Mouse (Mus musculus) lung, postnatal 4 days (tissue): Measurements from ENCODE around the gene Alyref.

Source experiments
- DNase-seq, 2 experiments: peaks; one replicate each; pipeline ENCODE4 v3.0.0; 2021

Gene Alyref

DNA sequence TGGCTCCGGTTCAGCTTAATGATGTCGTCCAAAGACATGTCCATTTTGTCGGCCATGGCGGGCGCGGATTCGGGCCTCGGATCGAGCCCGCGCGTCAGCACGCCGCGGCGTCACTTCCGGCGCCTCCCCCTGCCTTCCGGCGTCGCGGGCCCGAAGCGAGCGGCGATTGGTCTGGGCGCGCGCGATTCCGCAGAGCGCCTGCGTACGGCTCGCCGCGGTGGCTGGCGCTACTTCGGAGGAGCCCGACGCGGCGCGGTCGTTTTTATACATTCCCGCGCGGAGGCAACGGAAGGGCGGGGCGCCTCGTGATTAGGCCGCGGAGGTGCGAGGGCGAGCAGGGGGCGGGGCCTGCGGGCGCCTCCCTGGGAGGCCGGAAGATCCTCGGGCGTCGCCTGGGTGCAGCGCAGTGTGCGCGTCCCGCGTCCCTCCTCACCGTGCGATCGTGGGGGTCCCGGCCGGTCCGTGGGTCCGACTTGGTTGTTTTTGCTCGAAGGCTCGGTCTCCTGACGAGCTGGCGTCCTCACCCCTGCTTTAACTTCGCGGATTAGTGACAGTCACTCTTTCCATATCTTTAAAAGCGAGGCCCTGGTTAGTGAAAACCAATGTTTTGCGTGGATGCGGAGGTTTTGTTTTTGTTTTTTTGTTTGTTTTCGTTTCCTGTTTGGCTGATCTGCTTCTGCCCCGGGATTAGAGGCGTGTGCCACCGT lies at the start of gene Alyref, which contains the start of gene Anapc11:
Gene Alyref, minus strand, starts transcription at position 83 of the 707 bp plus-strand sequence.
Gene Anapc11, plus strand, starts transcription at position 139 of the 707 bp plus-strand sequence.
- DNase-seq, result peak; percentile 95 to 98

DNA sequence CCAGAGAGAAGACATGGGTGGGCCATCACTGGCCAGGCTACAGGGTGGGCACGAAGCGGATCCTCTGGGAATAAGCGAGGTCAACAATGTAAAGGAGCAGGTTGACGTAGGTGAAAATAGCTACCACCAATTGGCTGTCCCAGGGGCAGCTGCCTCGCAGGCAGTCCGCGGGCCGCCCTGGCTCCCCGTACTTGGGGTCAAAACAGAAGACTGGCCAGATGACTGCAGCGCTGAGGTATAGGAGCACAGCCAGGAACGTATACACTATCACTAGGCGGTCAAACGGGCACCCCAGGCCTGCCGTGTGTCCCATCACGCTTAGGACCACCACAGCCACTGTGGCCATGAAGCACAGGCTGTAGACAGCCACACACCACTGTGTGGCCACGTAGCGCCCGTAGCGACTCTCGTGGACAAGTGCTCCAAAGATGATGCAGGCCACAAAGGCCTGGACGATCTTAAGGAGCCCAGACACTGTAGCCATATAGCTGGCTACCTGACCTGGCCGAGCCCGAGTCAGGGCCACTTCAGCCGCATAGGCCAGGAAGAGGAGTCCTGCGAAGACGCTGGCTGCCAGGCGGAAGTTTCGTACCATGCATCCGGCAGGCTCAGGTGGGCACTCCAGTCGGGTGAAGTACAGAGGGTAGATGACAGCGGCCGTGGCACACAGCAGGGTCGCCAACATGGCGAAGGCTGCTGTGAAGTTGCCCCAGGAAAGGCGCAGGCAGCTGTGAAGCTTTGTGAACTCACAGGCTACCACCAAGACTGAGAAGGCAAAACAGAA lies 49.1 kb upstream of the Alyref start:
- DNase-seq, result no peak

DNA sequence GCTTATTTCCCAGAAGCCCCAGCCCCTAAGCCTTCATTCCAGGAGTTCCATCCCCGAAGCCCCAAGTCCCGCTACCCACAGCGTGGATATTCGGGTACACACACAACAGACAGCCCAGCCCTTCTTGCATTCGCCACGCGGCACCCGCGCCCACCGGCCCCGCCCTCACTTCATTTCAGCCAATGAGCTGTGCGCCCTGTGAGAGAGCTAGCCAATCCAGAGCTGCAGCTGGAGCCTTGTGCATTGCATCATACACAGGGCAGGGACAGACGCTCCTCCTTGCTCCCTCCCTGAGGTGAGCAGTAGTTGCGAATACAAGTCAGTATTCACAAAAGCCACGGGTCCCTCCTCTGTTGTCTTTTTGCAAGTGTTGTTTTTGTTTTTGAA lies 45.4 kb upstream of the Alyref start, which contains the start of gene Pycr1:
Gene Pycr1, minus strand, starts transcription at position 169 of the 387 bp plus-strand sequence.
- peak; percentile 94 to 95 for DNase-seq

DNA sequence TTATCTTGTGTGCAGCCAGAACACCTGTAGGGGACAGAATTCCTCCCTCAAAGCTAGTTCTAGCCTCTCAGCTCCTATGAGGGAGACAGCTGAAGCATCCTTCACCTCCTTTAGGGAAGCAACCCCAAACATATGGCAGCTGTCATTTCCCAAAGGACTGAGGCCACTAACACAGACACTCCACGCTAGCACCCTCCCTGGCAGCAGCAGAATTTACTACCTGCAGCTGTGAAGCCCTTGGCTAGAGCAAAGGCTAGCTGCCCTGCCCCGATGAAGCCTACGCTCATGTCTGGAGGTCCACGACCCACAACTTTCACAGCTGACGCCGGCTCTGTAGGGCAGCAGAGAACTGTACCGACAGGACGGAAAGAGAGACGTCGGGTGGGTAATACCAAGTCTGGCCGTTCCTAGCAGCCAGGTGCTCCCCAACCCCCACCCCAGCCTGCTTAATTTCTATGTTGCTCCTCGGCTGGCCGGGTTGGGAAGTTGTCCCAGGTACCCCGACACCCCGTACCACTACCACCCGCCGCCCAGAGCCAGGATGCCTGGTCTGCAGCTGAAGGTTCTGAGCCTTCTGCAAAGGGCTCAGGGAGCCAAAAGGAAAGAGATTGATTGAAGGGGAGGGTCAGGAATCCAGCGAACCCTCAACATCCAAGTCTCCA lies 44.9 kb upstream of the Alyref start:
- DNase-seq, result no peak

DNA sequence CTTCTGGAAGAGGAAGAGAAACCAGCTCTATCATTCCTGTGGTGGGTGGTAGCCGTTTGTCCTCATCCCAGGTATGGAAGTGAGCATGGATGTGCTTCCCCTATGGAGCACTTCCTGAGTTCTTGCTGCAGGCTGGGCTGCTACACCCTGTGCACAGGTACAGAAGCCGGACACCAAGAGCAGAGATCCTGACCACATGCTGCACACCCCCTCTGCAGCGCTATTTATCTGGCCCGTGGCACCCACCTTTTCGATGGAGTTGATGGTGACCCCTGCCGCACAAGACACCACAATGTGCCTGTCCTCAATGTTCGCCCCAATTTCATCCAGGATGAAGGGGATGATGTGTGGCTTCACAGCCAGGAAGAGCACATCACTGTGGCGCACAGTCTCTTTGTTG lies 43.7 kb upstream of the Alyref start:
- peak in 1 of 2 experiments; percentile 18 for DNase-seq

DNA sequence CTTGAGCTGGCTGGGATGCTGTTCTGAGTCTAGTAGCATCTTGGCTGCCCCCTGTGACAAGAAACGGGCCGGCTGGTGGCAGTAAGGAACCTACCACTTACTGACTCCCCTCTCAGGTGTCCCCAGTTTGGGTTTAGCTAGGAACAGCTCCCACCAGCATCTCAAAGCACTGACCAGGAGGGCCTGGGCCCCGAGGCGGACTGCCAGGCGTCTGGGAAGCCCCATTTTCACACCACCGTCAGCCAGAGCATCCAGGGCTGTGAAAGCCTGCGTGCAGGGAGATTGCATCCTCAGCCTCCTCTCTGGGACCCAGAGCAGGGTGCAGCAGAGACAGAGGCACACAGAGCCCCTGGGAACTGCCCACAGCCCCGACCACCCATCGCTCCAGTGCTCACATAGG lies 43.1 kb upstream of the Alyref start:
- peak in 1 of 2 experiments; percentile 19 for DNase-seq

DNA sequence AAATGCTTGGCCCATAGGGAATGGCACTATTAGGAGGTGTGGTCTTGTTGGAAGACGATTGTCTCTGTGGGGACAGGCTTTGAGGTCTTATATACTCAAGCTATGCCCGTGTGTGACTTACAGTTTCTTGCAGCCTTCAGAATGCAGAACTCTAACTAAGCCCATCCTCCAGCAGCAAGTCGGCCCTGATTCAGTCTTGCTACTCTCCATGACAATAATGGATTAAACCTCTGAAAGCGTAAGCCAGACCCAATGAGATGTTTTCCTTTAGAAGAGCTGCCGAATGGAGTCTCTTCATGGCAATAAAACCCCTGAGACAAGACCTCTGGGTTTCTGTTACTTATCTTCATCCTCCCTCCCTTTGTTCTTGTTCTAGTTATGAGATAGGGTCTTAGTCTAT lies 36.6 kb upstream of the Alyref start:
- DNase-seq, result no peak

DNA sequence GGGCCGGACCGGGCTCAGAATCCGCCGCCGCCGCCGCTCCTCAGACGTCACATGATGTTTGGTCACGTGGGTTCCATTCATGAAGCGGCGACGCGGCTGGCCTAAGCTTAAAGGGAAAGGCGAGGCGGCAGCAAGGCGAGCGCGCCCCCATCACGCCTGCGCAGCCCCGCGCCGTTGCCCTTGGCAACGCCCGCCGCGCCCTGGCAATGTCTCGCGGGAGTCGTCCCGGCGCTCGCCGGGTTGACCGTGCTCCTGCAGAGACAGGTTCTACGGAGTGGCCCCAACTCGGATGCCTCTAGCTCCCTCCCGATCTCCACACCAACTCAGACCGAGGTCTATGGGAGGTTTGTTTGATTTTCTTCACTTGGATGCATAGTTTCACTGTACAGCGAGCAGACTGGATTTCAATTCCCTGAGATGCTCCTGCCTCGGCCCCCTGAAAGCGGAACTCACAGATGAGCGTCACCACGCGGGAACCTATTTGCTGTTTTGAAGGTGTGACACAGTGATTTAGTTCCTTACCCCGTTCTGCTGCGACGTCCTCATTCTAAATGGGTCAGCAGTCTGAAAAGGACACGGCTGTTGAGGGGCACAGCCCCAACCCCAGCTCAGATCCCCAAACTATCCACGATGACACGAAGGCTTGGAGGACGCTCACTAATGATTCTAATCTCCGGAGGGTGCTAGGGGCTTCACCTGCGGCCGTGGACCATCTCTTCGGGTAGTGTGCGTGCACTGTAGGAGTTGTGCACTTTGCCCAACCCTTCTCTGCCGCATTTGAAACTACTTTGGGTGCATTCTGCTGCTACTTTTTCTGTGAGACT lies 35.6 kb upstream of the Alyref start, which contains the start of gene Mafg:
Gene Mafg, minus strand, starts transcription at position 81 of the 824 bp plus-strand sequence.
- DNase-seq, result peak; percentile 95 to 97

DNA sequence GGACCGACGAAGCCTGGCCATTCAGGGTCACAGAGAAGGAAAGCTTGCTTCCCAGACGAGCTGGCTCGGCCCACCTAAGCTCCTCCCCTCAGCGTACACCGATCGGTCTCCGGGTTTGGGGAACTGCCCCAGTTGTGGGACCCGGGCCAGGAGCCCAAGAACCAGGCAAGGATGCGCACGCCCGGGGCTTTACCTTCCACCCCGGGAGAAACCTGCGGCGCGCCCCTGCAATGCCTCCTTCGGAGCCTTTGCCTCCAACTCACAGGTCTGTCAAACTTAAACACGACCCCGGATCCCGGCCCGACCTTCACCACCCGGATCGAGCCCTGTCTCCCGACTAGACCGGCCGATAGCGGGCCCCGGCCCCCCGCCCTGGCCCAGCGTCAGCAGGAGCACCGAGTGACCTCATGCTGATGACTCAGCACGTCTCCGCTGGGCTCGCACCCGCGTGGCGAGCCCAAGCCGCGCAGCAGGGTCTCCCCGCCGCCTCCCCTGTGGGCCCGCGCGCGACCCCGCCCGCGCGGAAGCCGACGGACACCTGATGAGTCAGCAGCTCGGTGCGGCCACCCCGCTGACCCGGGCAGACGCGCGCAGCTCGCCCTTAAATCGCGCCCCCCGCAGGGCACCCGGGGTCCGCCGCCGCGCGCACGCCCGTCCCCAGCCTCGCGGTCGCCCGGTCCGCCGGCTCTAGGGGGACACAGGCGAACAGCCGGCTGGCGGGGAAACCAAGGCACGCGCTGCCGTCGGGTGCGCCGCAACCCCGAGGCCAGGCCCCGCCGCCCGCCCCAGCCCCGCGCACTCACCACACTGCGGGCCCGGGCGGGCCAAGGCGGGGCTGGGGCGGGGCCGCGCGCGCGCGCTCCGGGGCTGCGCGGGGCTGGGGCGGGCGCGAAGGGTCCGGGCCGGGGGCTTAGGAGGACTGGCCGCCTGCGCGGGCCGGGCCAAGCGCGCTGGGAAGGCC lies 34.7 kb upstream of the Alyref start:
- peak; percentile 78 to 81 for DNase-seq

DNA sequence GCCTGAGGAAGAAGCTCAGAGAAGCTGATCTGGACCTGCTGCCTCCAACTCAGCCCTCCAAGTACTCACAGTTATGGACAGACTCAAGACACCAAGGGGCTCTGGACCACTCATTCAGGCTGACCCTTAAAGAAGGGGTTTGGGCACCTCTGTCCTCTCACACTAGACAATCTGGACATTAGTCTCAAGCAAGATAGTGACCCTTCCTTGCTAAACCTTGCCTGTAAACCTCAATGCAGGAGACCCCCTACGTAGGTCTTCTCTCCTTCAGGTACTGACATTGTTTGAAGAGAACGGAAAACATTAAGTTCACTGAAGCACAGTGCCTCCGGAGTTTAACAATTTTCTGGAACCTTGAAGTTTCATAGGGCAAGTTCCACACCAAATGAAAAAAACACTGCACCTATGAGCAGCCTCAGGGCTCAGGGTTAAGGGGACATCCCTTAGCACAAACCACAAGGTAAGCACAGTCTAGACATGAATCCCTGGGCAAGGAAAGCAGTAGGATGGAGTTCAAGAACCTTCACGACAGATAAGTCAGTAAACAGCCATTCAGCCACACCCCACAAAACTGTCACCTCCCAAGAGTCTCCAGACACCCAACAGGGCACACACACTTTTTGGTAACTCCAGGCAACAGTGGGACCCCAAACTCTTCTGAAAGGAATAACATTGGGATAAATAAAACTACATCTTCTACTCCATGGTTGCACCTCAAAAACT lies 33.7 kb upstream of the Alyref start:
- DNase-seq, result no peak

DNA sequence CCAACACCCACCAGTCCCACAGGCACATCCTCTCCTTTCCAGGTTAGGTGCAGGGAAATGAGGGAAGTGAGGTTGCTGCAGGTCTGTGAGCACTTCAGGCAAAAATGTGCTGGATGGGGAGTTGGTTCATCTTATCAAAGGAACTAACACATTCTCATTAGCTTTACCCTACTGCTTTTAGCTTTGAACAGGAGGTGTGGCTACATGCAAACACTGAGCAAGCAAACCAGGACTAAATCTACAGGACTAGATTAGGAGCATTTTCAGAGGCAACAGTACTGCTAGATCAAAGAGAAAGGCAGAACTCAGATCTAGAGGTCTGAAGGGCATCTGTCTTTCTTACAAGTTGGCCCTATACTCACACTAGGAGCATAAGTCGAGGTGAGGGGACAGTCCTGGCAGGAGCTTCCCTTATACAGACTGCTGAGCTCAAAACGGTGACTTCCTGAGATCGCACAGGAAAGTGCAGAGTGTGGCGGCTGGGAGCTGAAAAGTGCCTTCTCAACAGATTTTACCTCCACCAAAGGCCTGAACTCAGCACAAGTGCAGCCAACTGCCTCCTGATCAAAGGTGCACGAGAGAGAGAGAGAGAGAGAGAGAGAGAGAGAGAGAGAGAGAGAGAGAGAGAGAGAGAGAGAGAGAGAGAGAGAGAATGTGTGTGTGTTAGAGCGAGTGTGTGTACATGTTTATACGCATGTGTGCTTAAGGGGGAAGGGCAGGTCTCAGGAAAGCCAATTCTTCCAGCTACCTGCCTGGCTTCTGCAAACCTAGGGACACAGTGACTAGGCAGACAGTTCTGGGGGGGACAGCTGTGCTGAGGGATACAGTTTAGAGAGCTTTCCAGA lies 32.9 kb upstream of the Alyref start:
- DNase-seq, result peak in 1 of 2 experiments; percentile 17

DNA sequence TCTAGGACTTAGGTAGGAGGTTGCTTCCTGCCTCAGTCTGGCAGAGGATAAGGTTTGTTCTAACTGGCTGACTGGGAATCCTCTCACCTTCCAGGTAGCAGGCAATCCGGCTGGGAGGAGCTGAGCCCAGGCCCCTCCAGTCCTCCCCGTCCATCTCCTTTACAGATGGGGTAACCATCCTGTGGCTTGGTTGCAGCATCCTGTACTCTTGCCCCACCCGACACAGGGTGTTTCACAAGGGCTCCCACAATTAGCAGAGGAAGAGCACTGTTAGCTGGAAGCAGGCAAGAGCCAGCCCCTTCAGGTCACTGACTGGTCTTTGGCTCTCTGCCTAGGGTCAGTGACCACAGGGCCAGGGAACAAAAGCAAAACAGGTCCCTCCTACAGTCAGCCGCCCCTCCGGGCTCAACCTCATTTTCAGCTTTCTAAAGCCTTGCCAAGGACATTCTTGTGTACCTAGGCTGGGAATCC lies 32.3 kb upstream of the Alyref start:
- peak; percentile 71 to 76 for DNase-seq

DNA sequence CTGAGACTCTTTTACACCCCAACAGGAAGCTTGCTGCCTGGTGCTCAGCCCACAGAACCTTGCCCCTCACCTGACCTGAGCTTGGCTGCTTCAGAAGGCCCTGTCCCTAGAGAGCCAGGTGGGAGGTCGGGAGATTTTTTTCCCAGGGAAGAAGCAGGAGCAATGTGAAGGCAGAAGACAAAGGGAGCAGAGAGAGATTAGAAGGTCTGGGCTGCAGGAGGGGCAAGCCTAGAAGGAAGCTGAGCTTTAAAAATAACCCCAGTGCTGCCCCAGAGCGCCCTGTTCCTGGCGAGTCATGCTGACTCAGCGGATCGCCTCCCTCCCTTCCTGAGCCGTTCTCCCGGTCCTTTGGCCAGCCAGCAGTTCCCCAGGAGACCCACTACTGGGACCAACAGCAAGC lies 31.7 kb upstream of the Alyref start:
- peak; percentile 53 to 54 for DNase-seq

DNA sequence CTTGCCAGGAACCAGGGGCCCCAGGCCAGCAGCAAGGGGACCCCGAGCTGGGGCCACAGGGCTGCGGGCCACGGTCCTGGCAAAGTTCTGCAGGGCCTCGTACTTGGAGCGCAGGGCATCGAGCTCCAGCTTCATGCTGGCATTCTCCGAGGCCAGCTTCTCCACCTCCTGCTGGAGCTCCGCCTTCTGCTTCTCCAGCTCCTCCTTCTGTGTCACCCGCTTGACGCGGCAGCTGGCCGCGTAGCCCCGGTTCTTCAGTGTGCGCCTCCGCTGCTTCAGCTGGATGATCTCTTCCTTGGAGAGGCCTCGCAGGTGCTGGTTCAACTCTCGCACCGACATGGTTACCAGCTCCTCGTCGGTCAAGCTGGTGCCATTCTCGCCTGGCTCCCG lies 31.2 kb upstream of the Alyref start:
- peak; percentile 65 to 66 for DNase-seq

DNA sequence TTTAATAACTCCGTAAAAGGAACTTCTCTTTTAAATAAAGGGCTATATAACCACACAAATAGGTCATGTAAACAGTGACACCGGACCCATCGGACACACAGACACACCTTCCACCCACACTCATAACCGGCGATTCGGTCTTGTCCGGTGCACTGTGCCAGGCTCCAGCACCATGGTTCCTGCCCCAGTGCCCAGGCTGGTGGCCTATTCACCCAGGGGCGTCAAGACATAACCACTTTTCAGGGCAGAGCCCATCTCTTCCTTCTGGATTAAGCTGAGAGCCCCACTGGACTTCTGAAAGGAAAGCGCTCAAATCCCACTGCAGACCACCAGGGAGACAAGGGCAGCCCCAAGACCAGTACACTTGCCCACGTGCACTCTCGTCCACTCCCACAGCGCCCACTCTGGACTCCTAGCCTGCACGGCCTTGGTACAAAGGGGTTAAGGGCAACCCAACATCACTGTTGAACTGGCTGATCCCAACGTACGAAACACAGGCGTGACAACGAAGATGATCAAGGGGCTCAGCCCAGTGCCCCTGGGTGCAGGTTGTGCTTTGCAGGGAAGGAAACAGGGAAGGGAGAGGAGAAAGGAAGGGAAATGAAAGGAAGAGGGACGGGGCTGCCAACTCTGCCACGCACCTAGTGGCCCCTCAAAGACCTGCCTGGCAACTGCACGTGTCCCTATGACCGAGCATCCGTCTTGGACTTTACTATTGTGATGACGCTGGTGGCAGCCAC lies 30.6 kb upstream of the Alyref start:
- peak in 1 of 2 experiments; percentile 19 for DNase-seq

DNA sequence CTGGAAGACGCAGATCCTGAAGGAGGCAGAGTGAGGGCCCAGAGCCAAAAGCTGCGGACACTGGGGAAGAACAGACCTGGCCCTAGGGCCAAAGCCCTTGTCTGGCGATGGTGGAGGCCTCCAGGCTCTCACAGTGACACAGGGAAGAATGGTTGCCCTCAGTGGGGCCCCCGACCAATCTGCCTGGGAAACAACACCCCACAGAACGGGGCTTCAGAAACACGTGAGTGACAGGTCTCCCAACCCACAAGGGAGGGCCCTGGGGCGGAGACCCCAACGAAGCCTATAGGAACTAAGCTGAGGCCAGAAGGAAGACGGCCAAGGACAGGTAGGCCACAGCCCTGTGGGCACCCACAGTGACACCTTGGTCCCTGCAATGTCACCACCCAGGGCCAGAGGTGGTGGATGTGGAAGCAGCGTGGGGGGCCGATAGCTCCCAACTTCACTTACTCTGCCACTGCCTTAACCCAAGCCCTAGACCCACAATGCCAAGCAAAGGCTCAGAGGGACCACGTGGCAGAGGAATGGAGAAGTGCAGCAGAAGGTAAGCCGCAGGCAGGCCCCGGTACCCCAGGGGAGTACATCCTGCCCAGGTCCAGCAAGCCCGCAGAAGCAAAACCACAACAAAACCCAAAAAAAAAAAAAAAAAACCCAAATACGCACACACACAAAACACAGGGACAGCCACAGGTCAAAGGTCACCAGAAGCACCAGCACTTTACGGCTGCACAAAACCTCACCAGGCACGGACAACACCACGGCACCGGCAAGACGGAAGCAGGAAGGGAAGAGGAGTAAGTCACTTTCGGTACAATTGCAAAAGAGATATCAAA lies 29.5 kb upstream of the Alyref start:
- DNase-seq, result peak; percentile 48 to 58

DNA sequence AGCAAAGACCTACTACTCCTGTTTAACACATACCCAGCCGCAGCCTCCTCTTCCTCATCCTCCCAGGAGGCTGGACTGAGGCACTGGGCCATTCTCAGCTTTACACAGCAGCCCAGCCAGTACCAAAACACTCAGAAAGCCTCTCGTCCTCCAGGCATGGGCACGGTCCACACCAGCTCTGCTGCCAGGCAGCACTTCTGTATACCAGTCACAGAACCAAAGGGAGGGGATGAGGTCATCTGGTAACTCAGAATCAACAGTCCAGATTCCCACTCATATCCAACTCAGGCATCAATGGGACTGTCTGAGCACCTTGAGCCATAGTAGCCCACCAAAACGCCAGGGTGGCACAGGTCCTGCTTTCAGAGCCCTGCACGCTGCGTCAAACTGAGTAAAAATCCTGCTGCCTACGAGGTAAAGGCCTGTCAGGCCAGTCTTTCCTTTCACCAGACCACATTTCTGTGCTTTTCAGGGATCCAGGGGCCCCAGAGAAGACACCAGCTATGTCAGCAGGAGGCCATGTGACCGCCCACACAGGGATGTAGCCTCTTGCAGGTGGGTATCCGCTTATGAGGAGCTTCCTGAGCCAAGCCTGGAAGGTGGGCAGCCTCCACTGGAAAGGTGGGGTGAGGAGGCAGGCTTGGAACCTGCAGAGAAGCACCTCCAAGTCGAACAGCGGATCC lies 28.8 kb upstream of the Alyref start:
- no peak for DNase-seq
